Comparison of ENCODE assay signal across 8 mouse cellular contexts in genomic region chr14:57664822-57665627, GRCm38 (mm10). TPM values are rescaled to one million over a fixed set of nuclear protein-coding genes. Genes with fewer than 3 reads are reported as not detected.
DNase-seq lines count a peak whose midpoint lies in the region; ATAC-seq and TF ChIP-seq lines count a peak whose summit lies in the region.

Gene Xpo4 (minus strand): TSS chr14:57665430.

- H3K27ac ChIP-seq in ES-E14 (ENCODE audit: insufficient read depth, low read depth, low read length, poor library complexity, severe bottlenecking): peak within 1 kb of the TSS; percentile 67
- peak within 1 kb of the TSS; percentile 97 for H3K27ac ChIP-seq in forebrain, embryonic 14.5 days (ENCODE audit: low read depth, low read length)
- H3K27ac ChIP-seq in liver, postnatal 0 days (ENCODE audit: low read depth): peak within 1 kb of the TSS; percentile 89
- H3K27ac ChIP-seq in neural tube, embryonic 13.5 days (replicated peaks): peak within 1 kb of the TSS; percentile 97

- ATAC-seq in forebrain, embryonic 14.5 days: peak; percentile 98
- peak; percentile 94 for ATAC-seq in liver, postnatal 0 days
- ATAC-seq in neural tube, embryonic 13.5 days (ENCODE audit: low read depth): peak; percentile 97

- peaks cover 2% of the 10 kb centered on the region; the same call in 1 of the 2 replicates for H3K36me3 ChIP-seq in ES-E14 (ENCODE audit: control insufficient read depth, insufficient read depth, low read length, poor library complexity, severe bottlenecking)
- no peaks in the 10 kb centered on the region for H3K36me3 ChIP-seq in forebrain, embryonic 14.5 days (ENCODE audit: control insufficient read depth, insufficient read depth, low read length)
- no peaks in the 10 kb centered on the region for H3K36me3 ChIP-seq in liver, postnatal 0 days (replicated peaks; ENCODE audit: insufficient read depth, low read length)
- H3K36me3 ChIP-seq in neural tube, embryonic 13.5 days: no peaks in the 10 kb centered on the region

- H3K4me3 ChIP-seq in ES-E14 (ENCODE audit: insufficient read depth in 1 of 2, low read depth in 1 of 2, low read length in 2 of 2, poor library complexity in 1 of 2, severe bottlenecking in 1 of 2): peak within 1 kb of the TSS; percentile 87 to 94
- peak within 1 kb of the TSS; percentile 80 for H3K4me3 ChIP-seq in forebrain, embryonic 14.5 days (ENCODE audit: low read depth, low read length)
- H3K4me3 ChIP-seq in liver, postnatal 0 days (ENCODE audit: low read depth, low read length): peak within 1 kb of the TSS; percentile 90
- peak within 1 kb of the TSS; percentile 78 for H3K4me3 ChIP-seq in neural tube, embryonic 13.5 days

- in situ Hi-C loops in ES-E14 (cut with MboI; ENCODE audit: low sequenced_read_pairs in 2 of 2, unreplicated experiment in 2 of 2): no loop called here

- H3K4me2 ChIP-seq in forebrain, embryonic 14.5 days (ENCODE audit: low read length): peak within 1 kb of the TSS; percentile 63
- H3K4me2 ChIP-seq in liver, postnatal 0 days (ENCODE audit: low read depth, low read length): peak within 1 kb of the TSS; percentile 92
- peak within 1 kb of the TSS; percentile 90 for H3K4me2 ChIP-seq in neural tube, embryonic 13.5 days

- no peaks in the 10 kb centered on the region for H3K27me3 ChIP-seq in forebrain, embryonic 14.5 days (replicated peaks; ENCODE audit: control insufficient read depth, insufficient read depth, low read length)
- H3K27me3 ChIP-seq in liver, postnatal 0 days (ENCODE audit: insufficient read depth, low read length): no peaks in the 10 kb centered on the region
- no peaks in the 10 kb centered on the region for H3K27me3 ChIP-seq in neural tube, embryonic 13.5 days

- TF ChIP-seq EP300 in liver, postnatal 0 days (IDR thresholded peaks at IDR 0.05; ENCODE audit: low read depth): no peak

- intact Hi-C loops in heart, postnatal 14 days (cut with DNase I): no loop called here

- H3K9ac ChIP-seq in ES-E14 (ENCODE audit: insufficient read depth, low read depth, low read length, poor library complexity, severe bottlenecking): peak within 1 kb of the TSS; percentile 97
- H3K9ac ChIP-seq in forebrain, embryonic 14.5 days (ENCODE audit: low read length): peak within 1 kb of the TSS; percentile 87
- H3K9ac ChIP-seq in liver, postnatal 0 days (replicated peaks): peak within 1 kb of the TSS; percentile 92
- H3K9ac ChIP-seq in neural tube, embryonic 13.5 days: peak within 1 kb of the TSS; percentile 83

- H3K9me3 ChIP-seq in ES-E14 (ENCODE audit: control insufficient read depth, insufficient read depth, low read depth, low read length): no peaks in the 10 kb centered on the region
- no peaks in the 10 kb centered on the region for H3K9me3 ChIP-seq in forebrain, embryonic 14.5 days (replicated peaks; ENCODE audit: control insufficient read depth, low read length)
- no peaks in the 10 kb centered on the region for H3K9me3 ChIP-seq in liver, postnatal 0 days (ENCODE audit: low read length)
- no peaks in the 10 kb centered on the region for H3K9me3 ChIP-seq in neural tube, embryonic 13.5 days

- H3K4me1 ChIP-seq in ES-E14 (ENCODE audit: control insufficient read depth in 2 of 2, insufficient read depth in 2 of 2, low read length in 2 of 2, poor library complexity in 1 of 2): peaks cover 0 to 2% of the 10 kb centered on the region in 2 experiments; a peak in 2 of 4 replicates
- 0 out of 2 replicates have a peak, but pooled peaks cover 8% of the 10 kb centered on the region for H3K4me1 ChIP-seq in forebrain, embryonic 14.5 days (ENCODE audit: control insufficient read depth, insufficient read depth, low read length)
- H3K4me1 ChIP-seq in liver, postnatal 0 days (ENCODE audit: insufficient read depth): peaks cover 20% of the 10 kb centered on the region
- H3K4me1 ChIP-seq in neural tube, embryonic 13.5 days (replicated peaks): peaks cover 28% of the 10 kb centered on the region

- peak; percentile 36 for TF ChIP-seq CTCF in liver, postnatal 0 days (IDR thresholded peaks at IDR 0.05; ENCODE audit: low read depth)

- DNase-seq in ES-E14 (ENCODE audit: low read depth, low spot score): peak; percentile 51
- DNase-seq in cerebellum, adult 11 months: peak; percentile 84
- DNase-seq in forebrain, embryonic 14.5 days (ENCODE audit: low spot score): peak; percentile 89
- DNase-seq in heart, postnatal 14 days: peak; percentile 88
- peak; percentile 83 for DNase-seq in layer of hippocampus, adult 11-12 months (ENCODE audit: low spot score)
- peak; percentile 88 for DNase-seq in liver, postnatal 0 days
- DNase-seq in telencephalon, adult 2 months (ENCODE audit: low read depth, low spot score): peak; percentile 51

- WGBS in forebrain, embryonic 14.5 days: 0% methylated on average over 79 of the region's 80 CpGs
- WGBS in liver, postnatal 0 days (ENCODE audit: insufficient replicate concordance): 0% methylated on average over 72 of the region's 80 CpGs
- WGBS in neural tube, embryonic 13.5 days: under 1% methylated on average over 80 of the region's 80 CpGs

TF ChIP-seq in ES-E14, 5 proteins besides CTCF, POLR2A, EP300 and RAD21:
- TF ChIP-seq MAFK (IDR thresholded peaks at IDR 0.05; ENCODE audit: insufficient read depth, low read depth, low read length) (no peak), HCFC1 (IDR thresholded peaks at IDR 0.05; ENCODE audit: borderline replicate concordance, insufficient read depth, low read length) (peak; percentile 74)

RNA-seq across cellular contexts. Expression of gene Xpo4, which starts in this region (rescaled TPM):
- 42.2 and 79.2 TPM in 2 replicates for total RNA-seq in ES-E14 (2012; rRNA removed)
- polyA plus RNA-seq in forebrain, embryonic 14.5 days (2014; fragmentation: Nextera tagmentation; extraction: Ambion mirVana): 13.7 and 16.1 TPM in 2 replicates
- total RNA-seq in heart, postnatal 14 days (2021): 10 to 100 TPM; 11.6 to 12.8 TPM
- polyA plus RNA-seq in liver, postnatal 0 days (2015; fragmentation: Nextera tagmentation; extraction: Ambion mirVana): 4.9 and 5.0 TPM in 2 replicates
- polyA plus RNA-seq in neural tube, embryonic 13.5 days (2015; fragmentation: Nextera tagmentation; extraction: Ambion mirVana): 12.0 and 14.3 TPM in 2 replicates

Comparison
In these comparisons a context has a peak if more than half of its experiments do, and no peak if none do; other contexts are left out.
1. Peak in every context shown above with its lines: DNase-seq, ATAC-seq, H3K4me3 ChIP-seq and H3K27ac ChIP-seq.